Mouse (Mus musculus) natural killer cell, adult 2 months (primary cell): ENCODE results near the gene Ldhc.

ENCODE experiments used
- DNase-seq, 2 experiments: peaks; one replicate each; pipeline ENCODE4 v3.0.0; 2022; ENCODE audit warnings: low spot score in 2 of 2

The Ldhc gene

DNA sequence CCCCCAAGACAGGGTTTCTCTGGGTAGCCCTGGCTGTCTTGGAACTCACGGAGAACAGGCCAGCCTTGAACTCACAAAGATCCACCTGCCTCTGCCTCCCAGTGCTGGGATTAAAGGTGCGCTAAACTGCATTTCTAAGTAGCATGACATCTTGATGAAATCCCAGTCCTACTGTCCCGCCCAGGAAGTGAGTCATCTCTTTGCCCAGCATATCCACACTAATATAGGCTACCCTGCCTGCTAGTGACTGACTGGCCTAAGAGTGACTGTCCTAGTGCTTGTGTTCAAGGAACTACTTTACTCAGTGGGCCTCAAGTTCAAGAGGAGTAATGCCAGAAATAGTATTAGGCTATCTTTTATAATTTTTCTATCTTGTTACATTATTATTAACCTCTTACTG is 55.4 kb downstream of the Ldhc start:
- no peak for DNase-seq

DNA sequence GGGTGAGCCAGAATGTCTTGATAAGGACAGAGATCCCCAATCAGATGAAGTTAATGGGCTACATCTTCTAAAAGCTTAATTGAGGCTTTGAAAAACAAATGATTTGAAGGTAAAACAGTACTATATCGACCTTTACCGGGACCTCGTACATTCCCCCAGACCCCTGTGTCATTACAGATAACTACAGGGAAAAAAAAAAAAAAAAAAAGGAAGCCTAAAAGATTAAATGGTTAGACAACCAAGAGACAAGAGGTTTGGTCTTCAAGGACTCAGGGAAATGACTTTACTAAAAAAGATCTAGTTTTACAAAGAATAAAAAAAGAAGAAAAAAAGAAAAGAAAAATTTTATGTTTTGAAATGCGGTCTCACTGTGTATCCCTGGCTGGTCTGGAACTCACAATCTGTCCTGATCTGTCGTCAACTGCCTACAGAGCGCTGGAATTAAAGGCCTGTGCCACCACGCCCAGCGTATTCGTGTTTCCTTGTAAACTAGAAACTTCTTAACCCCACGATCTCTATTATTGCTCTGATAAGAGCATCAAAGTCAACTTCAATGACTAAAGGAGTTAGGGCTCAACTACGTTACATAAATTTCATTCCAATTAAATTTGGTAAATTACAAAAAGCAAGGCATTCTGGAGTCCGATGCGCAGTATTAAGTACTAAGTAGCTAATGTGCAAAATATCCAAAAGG is 57.8 kb downstream of the Ldhc start:
- DNase-seq = no peak

DNA sequence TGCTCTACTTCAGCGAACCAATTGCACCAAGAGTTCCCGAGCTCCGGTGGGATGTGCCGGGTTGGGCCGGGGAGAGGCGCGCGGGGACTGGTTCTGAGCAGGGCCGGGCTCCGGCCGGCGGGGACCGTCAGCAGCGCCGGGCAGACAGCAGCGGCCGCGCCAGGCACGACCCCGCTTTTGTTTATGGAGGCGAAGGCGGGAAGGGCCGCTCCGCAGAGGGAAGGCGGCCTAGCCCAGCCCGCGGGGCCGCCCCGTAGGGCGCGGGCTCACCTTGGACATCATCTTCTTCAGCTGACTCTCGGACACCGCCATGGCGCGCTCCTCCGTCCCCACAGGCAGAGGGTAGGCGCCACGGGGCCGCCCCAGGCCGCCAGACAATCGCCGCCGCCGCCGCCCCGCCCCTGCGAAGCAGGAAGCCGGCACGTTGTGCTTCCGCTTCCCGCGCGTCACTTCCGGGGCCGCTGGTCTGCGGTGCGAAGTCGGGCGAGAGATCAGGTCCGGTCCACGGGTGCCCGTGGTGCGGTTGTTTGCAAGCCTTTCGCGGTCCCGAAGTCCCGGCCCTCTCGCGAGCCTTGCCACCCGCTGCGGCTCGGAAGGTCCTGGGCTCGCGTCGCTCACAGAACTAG is 58.7 kb downstream of the Ldhc start, which contains the start of gene Tsg101:
TSS of gene Tsg101 (minus strand) at position 419 of the 626 bp plus-strand sequence.
- peak; percentile 92 for DNase-seq

DNA sequence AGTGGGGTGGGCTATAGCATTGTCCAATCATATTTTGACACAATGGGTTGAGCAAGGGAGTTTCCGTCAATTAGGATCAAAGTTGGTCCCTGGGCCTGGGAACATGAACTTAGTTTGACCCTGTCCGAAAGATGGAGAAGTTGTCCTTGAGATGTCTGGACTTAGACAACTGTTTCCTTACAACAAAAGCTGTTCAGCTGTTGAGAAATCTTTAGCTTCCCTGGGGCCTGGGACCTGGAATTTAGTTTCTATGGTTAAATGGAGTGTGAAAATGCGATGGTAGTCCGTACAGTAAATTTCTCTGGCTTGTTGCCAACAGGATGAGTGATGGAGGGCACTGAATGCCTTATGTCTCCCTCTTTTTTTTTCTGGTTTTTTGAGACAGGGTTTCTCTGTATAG is 61.1 kb downstream of the Ldhc start:
- DNase-seq = no peak
